Comparison of ENCODE assay signal across 21 mouse cellular contexts in the genomic region with DNA sequence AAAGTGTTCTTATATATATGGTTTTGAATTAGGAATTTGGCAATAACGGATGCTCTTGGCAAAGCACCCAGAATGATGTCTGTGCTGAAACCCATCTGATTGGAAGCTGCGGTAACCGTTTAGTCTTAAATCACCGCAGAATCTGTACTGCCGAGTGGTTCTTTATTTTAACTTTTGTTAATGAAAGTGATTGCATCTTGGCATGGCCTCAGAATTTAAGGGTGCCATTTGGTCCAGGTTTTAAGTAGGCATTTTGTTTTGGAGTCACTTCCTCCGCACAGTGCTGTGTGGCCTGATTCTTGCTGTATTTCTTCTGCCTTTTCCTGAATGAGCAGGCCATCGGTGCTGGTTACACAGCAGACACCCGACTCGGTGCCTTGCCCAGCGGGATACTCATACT. TPM values are rescaled to one million over a fixed set of nuclear protein-coding genes. Genes with fewer than 3 reads are reported as not detected.
DNase-seq lines count a peak whose midpoint lies in the region; ATAC-seq and TF ChIP-seq lines count a peak whose summit lies in the region.
"Had no signal": no experiment of that assay in that cellular context is flagged by ENCODE, and none has a peak within 500 bp of the region (broad histone marks: within the 10 kb centered on the region; RNA-seq: fewer than 3 reads in every experiment).

No protein-coding gene starts in this region.

- no peak overlapping the region for H3K9ac ChIP-seq in embryonic facial prominence, embryonic 13.5 days
- no peak overlapping the region for H3K9ac ChIP-seq in kidney, embryonic 15.5 days
- H3K9ac ChIP-seq: hindbrain, embryonic 12.5 days; limb, embryonic 12.5 days; liver, embryonic 13.5 days; neural tube, embryonic 15.5 days had no signal

- WGBS in embryonic facial prominence, embryonic 13.5 days = 74% methylated on average over 10 of the region's 10 CpGs
- 94% methylated on average over 10 of the region's 10 CpGs for WGBS in embryonic facial prominence, embryonic 10.5 days
- WGBS in kidney, embryonic 15.5 days = 83% methylated on average over 10 of the region's 10 CpGs

- no peaks in the 10 kb centered on the region for H3K27me3 ChIP-seq in embryonic facial prominence, embryonic 13.5 days
- H3K27me3 ChIP-seq in embryonic facial prominence, embryonic 10.5 days (replicated peaks; ENCODE audit: low read depth, poor library complexity, severe bottlenecking) = no peaks in the 10 kb centered on the region
- H3K27me3 ChIP-seq in kidney, embryonic 15.5 days = no peaks in the 10 kb centered on the region
- H3K27me3 ChIP-seq: hindbrain, embryonic 12.5 days; limb, embryonic 12.5 days; liver, embryonic 13.5 days; neural tube, embryonic 15.5 days had no signal

- peak overlapping the region; percentile 34; the same call in 1 of the 2 replicates for H3K27ac ChIP-seq in embryonic facial prominence, embryonic 13.5 days
- H3K27ac ChIP-seq in embryonic facial prominence, embryonic 10.5 days (replicated peaks) = no peak overlapping the region
- no peak overlapping the region for H3K27ac ChIP-seq in layer of hippocampus, adult 2 months
- no peak overlapping the region for H3K27ac ChIP-seq in kidney, embryonic 15.5 days
- H3K27ac ChIP-seq: heart, adult 2 months; hindbrain, embryonic 12.5 days; limb, embryonic 12.5 days; liver, embryonic 13.5 days; neural tube, embryonic 15.5 days had no signal

- H3K4me2 ChIP-seq in embryonic facial prominence, embryonic 13.5 days = no peak overlapping the region
- H3K4me2 ChIP-seq in kidney, embryonic 15.5 days = no peak overlapping the region
- H3K4me2 ChIP-seq: hindbrain, embryonic 12.5 days; limb, embryonic 12.5 days; liver, embryonic 13.5 days; neural tube, embryonic 15.5 days had no signal

- peaks cover 15% of the 10 kb centered on the region for H3K36me3 ChIP-seq in embryonic facial prominence, embryonic 13.5 days
- peaks cover 47% of the 10 kb centered on the region for H3K36me3 ChIP-seq in embryonic facial prominence, embryonic 10.5 days (replicated peaks)
- H3K36me3 ChIP-seq in kidney, embryonic 15.5 days = peaks cover 30% of the 10 kb centered on the region
- H3K36me3 ChIP-seq: hindbrain, embryonic 12.5 days; neural tube, embryonic 15.5 days had no signal

- no peak for TF ChIP-seq CTCF in layer of hippocampus, adult 2 months (conservative IDR thresholded peaks at IDR 0.05)

- intact Hi-C loops in left cerebral cortex, postnatal 4 days (cut with DNase I) = no loop called here

- ATAC-seq in embryonic facial prominence, embryonic 13.5 days (ENCODE audit: insufficient number of reproducible peaks, insufficient read depth, low FRiP score, low TSS enrichment, low read depth) = no peak
- no peak for ATAC-seq in kidney, embryonic 15.5 days (replicated peaks; ENCODE audit: low FRiP score)
- ATAC-seq: CD4-positive, CD25-positive, alpha-beta regulatory T cell, adult 4 months had no signal

- peaks cover 10% of the 10 kb centered on the region for H3K4me1 ChIP-seq in embryonic facial prominence, embryonic 13.5 days
- no peaks in the 10 kb centered on the region; the same call in 1 of the 2 replicates for H3K4me1 ChIP-seq in embryonic facial prominence, embryonic 10.5 days
- H3K4me1 ChIP-seq in kidney, embryonic 15.5 days = no peaks in the 10 kb centered on the region
- H3K4me1 ChIP-seq: hindbrain, embryonic 12.5 days; liver, embryonic 13.5 days; neural tube, embryonic 15.5 days had no signal

- H3K4me3 ChIP-seq in embryonic facial prominence, embryonic 13.5 days = no peak overlapping the region
- no peak overlapping the region for H3K4me3 ChIP-seq in embryonic facial prominence, embryonic 10.5 days
- no peak overlapping the region for H3K4me3 ChIP-seq in layer of hippocampus, adult 2 months
- no peak overlapping the region for H3K4me3 ChIP-seq in kidney, embryonic 15.5 days (replicated peaks)
- H3K4me3 ChIP-seq: heart, adult 2 months; hindbrain, embryonic 12.5 days; limb, embryonic 12.5 days; liver, embryonic 13.5 days; myocyte; neural tube, embryonic 15.5 days had no signal

- H3K9me3 ChIP-seq in embryonic facial prominence, embryonic 13.5 days = peaks cover 11% of the 10 kb centered on the region; the same call in 1 of the 2 replicates
- peaks cover 13% of the 10 kb centered on the region; the same call in 1 of the 2 replicates for H3K9me3 ChIP-seq in embryonic facial prominence, embryonic 10.5 days
- H3K9me3 ChIP-seq in kidney, embryonic 15.5 days (replicated peaks) = peaks cover 5% of the 10 kb centered on the region
- H3K9me3 ChIP-seq: liver, embryonic 13.5 days had no signal

- no peak for DNase-seq in embryonic facial prominence, embryonic 10.5 days (ENCODE audit: low spot score)
- DNase-seq in left cerebral cortex, adult 18-20 months (ENCODE audit: low spot score in 2 of 2) = peak; percentile 20 to 44
- no peak for DNase-seq in left cerebral cortex, postnatal 4 days
- peak; percentile 35 to 54 for DNase-seq in layer of hippocampus, adult 2 months (ENCODE audit: low spot score in 2 of 2)
- peak; percentile 40 for DNase-seq in right cerebral cortex, postnatal 25 days
- DNase-seq in Muller cell, postnatal 12 days (ENCODE audit: inconsistent ontology term) = no peak
- DNase-seq: adrenal gland, adult 8-10 months; cerebellum, adult 18-20 months; gastrocnemius, postnatal 14 days; heart, adult 2 months; kidney, adult 9 months; liver, embryonic 13.5 days; midbrain, embryonic 14.5 days; thymus, postnatal 14 days had no signal

RNA-seq across cellular contexts. Expression of gene Dctd, which starts 47.6 kb away (rescaled TPM):
- 32.5 and 34.1 TPM in 2 replicates for polyA plus RNA-seq in embryonic facial prominence, embryonic 13.5 days (2015; fragmentation: Nextera tagmentation; extraction: Ambion mirVana)
- 57.0 and 58.7 TPM in 2 replicates for polyA plus RNA-seq in embryonic facial prominence, embryonic 10.5 days (2016; fragmentation: Nextera tagmentation; extraction: Ambion mirVana)
- 1 to 10 TPM; 5.4 to 6.8 TPM for total RNA-seq in left cerebral cortex, adult 18-20 months (2021)
- total RNA-seq in left cerebral cortex, postnatal 4 days (2021) = 10 to 100 TPM; 17.0 to 22.6 TPM
- total RNA-seq in layer of hippocampus, adult 2 months (2021) = 1 to 10 TPM; 6.2 to 8.2 TPM
- polyA plus RNA-seq in kidney, embryonic 15.5 days (2015; fragmentation: Nextera tagmentation; extraction: Ambion mirVana) = 36.7 and 36.8 TPM in 2 replicates

Comparison
In these comparisons a context has a peak if more than half of its experiments do, and no peak if none do; other contexts are left out.
1. DNase-seq: peak in left cerebral cortex, adult 18-20 months (2 of 2), layer of hippocampus, adult 2 months (2 of 2) and right cerebral cortex, postnatal 25 days (single experiment); none in embryonic facial prominence, embryonic 10.5 days (single experiment), left cerebral cortex, postnatal 4 days (single experiment) and Muller cell, postnatal 12 days (single experiment).